Mouse (Mus musculus): Measurements from ENCODE around the gene Slc8b1.

Slc8b1 gene

DNA sequence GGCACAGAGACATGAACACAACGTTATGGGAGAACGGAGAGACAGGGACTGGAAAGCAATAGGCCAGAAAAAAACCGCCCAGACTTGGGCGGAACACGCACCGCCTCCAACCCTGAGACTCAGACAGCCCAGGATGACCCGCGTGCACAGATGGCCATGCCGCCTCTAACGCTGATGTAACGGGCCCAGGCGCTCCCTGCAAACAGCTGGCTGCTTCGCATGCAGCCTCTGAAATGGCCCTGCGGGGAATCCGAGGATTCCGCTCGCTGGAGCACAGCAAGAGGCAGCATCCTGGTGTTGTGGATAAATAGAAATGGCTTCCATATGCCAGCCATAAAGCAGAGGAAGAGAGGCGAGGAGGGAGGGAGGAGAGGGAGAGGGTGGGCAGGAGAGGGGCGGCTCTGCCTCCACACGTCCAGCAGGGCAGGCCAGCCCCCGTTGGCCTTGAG, 56.3 kb downstream of the Slc8b1 start:
- in situ Hi-C loops (cut with MseI, MboI): no loop called here

DNA sequence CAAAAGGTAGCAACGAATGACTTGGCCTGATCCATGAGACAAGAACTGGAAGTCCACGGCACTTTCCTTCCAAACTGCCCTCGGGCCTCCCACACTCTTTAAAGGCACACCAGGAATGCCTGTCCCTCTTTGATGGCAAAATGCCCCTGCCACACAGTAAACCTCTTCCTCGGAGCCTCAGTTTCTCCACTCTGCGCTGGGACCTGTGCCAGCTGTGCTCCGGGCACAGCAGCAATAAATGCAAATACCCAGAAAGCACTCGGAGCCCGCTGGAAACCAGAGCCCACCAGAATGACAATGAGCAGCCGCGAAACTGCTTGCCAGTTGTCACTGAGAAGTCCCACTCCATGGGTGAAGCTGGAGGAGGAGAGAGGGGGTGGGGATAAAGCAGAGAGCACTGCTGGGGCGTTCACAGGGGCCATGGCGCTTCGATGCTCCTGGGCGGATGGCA, 56.8 kb downstream of the Slc8b1 start:
- in situ Hi-C loops (cut with MseI, MboI): no loop called here

DNA sequence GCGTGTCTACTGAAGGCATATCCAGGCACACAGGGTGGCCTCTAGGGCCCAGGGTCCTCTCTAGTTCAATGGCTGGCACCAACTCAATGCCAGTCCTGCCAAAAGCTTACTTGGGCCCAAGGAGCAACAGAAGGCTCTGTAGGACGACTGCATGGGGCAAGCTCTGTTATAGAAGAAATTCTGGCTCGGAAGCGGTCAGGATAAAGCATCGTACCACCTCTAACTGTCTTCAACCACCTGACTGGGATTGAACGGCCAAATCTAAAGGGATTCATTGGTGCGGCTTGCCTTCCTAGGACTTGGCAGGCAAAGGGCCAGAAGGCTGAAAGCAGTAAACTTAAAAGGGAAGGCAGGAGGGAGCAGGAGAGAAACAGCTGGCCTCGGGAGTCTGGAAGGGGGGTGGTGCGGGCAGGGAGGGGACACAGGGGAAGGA, 57.4 kb downstream of the Slc8b1 start:
- in situ Hi-C loops (cut with MseI, MboI): no loop called here

DNA sequence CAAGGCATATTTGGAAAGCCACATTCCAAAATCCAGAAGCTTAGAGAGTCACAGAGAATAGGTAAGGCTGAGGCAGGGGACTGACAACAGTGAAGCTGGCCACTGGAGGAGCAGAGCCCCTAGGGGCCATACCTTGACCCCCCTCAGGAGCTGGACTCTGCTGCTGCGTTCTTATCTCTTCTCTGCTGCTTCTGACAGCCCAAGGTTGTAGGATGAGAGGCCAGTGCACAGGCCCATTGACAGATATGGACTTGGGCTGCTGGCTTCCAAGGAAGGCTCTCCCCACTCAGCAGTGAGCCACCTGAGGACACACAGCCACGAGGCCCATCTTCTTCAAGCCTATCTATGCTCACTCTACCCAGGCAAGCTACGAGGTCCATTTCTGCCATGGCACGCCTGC, 58.0 kb downstream of the Slc8b1 start:
- in situ Hi-C loops (cut with MseI, MboI): no loop called here

DNA sequence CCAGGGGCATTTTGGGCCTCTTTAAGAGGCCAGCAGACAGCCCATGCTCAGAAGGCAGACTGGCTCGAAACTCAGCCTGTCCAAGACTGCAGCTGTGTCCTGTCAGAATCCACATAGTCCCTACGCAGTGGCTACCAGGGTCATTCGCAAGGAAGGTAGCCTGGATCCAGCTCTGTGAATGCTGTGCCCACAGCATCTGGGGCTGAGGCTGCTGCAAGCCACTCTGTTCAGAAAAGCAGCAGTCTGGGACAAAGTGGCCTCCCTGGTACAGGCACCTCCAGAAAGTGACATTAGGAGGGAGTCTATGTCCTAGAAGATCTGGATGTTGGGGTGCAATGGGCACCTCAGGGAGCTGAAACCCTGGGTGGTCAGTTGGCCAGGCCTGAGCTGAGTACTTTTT, 58.8 kb downstream of the Slc8b1 start:
- in situ Hi-C loops (cut with MseI, MboI): no loop called here

DNA sequence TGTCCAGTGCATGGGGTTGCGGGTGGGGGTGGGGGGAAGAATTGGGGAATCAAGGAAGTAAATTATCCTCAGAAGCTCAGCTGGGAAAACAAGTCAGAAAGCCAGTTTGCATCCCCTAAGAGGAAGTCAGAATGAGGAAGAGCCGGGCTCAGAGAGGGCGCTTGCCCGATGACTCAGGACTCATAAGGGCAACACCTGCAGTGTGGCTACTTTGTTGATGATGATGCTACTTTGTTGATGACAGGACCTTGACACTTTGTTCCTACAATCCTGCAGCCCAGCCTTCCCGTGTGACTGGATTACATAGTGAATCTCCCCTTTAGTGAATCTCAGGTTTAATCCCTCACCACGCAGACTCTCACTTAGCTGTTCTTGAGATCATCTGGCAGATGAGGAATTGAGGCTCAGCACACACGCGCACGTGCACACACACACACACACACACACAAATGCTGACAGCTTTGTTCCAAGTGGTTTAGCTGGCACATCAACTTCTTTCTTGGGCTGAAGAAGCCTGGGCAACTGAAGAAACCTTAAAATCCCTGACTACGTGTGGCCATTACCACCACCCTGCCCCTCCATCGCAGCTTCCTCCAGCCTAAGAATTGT, 59.4 kb downstream of the Slc8b1 start:
- in situ Hi-C loops (cut with MseI, MboI): no loop called here

DNA sequence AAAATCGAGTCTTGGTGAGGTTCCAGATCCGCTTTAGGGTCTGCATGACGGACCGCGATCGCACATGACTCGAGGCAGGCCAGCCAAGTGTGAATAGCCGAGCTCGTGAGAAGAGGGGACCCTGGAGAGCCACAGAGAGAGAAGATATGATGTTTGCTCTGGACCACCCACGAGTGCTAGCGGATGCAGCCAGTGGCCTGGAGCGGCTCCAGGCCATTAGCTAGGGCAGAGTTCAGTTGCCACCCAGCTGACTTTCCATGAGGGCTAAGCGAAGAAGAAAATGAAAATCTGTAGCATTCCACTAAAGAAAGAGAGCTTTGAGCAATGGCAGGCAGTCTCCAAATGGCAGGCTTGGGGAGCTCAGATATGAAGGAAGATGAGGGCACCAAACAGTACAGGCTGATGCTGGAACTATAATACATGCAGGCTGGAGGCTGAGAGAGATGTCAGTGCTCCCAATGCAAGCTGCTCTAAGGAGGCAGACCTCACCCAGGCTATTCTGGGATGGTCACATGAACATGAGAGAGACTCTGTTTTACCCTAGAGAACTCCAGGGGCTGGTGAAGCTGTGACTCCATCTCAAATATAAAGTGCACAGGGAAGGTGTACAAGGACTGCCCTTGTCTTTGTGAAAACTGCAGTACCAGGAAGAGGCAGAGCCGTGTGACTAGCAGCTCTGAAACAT, 60.2 kb downstream of the Slc8b1 start:
- in situ Hi-C loops (cut with MseI, MboI): no loop called here

DNA sequence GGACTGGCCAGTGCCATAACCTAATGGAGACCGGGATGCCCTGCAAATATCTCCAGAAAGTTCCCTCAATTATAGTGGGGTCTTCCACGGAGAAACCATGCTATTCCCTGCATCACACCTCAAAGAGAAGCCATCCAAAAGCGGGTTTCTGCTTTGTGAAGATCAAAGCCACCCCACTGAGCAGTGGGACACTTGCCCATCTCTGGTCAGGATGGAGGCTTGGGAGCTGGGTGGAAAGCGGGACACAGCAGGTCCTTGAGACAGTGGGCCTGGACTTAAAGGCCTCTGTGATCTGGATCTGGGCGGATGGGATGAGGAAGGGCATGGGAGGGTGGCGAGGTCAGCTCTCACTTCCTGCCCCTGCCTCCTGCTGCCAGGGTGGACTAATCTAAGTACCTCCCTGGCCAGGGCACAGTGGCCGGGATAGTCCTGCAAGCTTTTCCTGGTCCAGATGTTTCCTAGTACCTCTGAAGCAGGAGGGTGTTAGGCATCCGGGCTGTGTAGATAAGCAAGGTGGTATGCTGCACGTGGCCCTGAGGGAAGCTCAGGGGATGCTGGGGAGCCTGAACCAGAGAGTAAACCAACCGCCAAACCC, 63.6 kb downstream of the Slc8b1 start:
- in situ Hi-C loops (cut with MseI, MboI): no loop called here

DNA sequence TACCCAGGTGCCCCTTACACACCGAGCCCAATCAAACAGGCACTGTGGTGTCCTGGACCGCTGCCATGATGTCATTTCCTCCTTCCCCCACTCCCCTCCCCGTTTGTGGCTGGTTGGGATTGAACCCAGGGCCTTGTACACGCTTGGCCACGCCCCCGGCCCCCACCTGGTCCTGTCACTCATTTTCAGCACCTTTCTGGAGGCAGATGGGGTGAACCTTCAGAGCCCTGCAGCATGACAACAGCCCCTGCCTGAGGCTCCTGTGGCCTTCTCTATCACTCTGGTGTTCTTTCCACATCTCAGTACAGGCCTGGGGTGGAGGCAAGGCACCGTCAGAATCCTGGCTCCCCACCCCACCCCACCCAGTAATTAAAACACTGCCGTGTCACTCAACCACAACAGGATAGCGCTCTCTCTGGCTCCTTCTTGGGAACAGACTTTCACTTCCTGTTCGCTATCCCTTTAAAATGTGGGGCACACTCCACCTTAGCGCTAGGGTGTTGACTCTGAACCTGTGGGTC, 65.9 kb downstream of the Slc8b1 start:
- in situ Hi-C loops (cut with MseI, MboI): no loop called here

DNA sequence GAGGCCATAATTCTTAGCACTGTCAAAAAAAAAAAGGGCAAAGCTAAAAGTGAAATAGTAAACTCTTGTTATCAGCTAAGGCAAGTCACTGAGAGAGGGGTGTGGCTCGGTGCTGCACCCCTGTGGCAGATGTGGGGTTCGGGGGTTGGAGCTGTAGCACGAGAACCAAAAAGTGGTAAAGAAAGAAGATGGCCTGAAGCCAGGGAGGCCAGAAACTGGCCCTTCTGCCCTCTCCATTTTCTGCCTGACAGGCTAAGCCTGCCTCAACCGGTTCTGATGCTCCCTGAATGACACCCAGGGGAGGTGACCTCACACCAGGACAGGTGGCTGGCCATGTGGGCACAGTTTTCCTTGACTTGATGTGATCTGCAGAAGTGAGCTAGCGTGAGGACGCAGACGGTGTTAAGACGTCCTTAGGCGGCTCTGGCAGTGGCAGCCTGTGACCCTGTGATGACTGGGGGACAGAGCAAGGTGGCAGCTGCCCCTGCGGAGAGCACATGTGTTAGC, 67.0 kb downstream of the Slc8b1 start:
- in situ Hi-C loops (cut with MseI, MboI): no loop called here

DNA sequence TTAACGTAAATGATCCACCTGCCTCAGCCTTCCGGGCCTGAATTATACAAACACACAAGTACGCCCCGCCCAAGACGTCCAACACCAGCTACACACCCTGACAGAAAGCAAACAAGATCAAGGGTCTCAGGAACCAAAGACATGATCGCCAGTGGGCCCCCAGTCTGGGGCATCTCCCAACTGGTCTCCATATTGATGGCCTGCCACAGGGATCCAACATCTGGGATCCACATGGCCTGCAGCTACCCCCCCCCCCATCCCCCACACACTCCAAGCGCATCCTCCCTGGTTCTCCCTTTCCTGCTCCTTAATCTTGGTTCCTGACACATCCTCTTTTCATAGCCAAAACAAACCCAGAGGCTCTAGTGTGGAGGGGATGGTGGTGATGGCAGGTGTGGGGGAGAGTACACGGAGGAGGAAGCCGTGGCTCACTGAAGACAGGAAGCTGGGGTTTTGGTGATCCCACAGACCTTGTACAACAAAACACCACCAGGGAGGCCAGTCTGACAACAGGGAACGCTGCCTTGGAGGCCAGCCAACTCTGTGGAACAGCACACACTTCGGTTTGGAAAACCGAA, 67.6 kb downstream of the Slc8b1 start:
- in situ Hi-C loops (cut with MseI, MboI): no loop called here

DNA sequence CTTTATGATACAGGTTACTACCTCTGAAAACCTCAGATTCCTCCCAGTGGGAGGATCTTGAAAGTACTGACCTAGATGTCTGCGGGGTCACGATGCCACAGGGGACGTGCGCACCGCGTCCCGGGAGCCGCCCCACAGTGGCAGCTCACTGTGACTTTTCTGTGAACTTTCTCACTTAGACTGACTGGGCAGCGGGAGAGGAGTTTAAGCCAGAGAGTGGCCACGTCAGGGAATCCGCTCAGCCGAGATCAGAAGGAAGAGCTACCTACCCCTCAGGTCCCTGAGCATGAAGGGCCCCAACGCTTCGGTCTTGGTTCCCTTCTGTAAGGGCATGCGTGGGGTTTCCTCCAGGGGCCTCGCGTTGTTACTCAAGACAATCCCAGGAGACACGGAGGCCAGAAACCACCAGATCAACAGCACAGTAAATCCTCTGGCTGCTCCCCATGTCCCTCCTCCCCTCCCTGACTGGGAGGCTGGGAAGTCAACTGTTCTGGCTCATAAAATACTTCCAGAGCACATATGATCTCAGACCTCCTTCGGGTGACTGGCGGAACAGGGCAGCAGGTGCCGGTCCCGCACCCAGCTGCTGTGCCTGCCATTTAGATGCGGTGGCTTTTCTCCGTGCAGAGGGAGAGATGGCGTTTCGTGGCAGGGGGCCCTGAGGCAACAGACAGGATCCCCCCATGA, 68.4 kb downstream of the Slc8b1 start:
- in situ Hi-C loops (cut with MseI, MboI): no loop called here

DNA sequence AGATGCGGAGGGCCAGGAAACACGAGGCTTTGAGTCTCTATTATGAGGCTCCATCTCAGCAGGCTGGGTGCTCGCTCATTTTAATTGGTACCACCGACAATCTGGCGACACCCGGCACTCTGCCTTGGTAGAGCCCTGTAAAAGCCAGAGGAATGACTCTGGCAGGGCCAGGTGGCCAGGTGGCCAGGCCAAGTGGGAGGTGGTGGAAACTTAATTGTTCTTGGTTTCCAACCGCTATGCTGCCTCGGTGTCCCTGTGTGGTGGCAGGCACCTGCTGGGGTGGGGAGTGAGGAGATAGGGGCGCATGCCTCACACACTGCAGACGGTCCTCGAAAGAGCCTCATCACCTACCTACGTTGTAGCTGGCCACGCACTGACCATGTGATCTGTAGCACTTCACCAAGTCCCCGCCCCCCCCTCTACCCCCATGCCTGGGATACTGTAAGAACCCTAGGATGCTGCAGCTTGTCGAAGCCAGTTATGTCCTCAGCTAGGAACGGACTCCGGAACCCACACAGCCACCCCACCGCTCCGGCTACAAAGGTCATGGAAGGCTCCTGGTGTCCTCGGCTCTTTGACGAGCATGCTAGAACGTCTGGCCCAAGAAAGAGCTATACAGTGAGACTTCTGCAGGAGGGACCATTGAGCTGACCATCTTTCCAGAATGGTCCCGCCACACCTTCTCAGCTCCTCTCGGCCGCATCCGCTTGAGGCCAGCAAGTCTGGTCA, 69.1 kb downstream of the Slc8b1 start:
- in situ Hi-C loops (cut with MseI, MboI): no loop called here

DNA sequence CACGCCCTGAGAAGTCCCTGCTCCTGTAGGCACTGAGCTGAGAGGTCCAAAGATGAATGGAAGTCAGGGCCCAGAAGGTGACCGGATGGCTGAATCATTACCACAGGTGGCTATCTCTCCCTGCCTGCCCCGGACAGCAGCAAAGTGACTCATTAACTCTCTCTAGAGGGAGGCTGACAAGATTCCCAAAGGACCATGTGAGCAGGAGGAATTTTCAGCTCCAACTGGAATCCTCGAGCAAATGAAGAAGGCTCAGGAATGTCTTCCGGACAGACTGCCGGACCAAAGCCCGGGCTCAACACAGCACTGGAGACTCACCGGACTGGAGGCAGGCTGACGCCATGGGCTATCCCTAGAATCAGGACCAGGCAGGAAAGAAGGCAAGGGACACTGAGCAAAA, 71.0 kb downstream of the Slc8b1 start:
- in situ Hi-C loops (cut with MseI, MboI): no loop called here

DNA sequence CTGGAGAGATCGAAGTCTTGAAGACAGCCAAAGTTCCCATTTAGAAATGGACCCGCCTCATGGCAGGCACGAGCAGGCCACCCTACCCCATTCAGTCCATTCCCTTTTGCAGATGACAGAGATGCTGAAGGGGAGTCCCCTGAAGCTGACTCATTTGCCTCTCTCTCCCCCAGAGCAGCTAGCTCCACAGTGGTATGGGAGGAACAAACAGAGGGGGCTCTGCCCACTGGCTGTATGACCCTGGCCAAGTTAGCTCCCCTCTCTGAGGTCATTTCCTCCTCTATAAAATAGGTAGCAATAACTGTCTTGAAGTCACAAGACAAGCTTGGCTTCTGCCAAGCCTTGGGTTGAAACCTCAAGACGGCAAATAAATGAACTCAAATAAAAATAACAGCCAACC, 72.5 kb downstream of the Slc8b1 start:
- in situ Hi-C loops (cut with MseI, MboI): no loop called here

Measured in mouse trophoblast stem cell (cell line).